Mouse (Mus musculus): Measurements from ENCODE around the gene Hdac4. TPM values are rescaled to one million over a fixed set of nuclear protein-coding genes. Genes with fewer than 3 reads are reported as not detected.

Gene Hdac4
- polyA plus RNA-seq, 1 experiment from 2014 or later, result 3.0 TPM

DNA sequence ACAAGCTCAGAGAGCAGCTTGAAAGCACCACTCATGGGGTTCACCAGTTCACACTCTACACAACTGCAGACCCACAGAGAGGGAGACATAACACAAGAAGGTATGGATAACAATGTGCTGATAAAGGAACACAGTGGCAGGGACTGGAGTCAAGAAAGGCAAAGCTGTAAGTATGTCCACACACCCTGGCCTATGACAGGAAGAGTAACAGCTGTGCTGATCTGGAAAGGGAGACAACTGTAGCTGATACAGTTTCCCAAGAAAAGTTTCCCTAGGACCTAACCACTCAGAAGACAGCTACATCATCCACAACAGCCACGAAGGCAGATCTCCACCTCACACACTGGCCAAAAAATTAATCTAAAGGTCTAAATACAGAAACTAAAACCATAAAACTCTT lies 68.1 kb downstream of the Hdac4 start:
- DNase-seq, result no peak
- Histone ChIP-seq H3K27me3 (ENCODE audit: insufficient read depth, low read length) (no peaks in the 10 kb centered on the region), H3K4me1 (ENCODE audit: insufficient read depth) (peaks cover 5% of the 10 kb centered on the region; the same call in 1 of the 2 replicates), H3K4me2 (ENCODE audit: low read depth, low read length) (no peak overlapping the region), H3K9me3 (ENCODE audit: low read length) (no peaks in the 10 kb centered on the region), H3K27ac (ENCODE audit: low read depth) (no peak overlapping the region), H3K9ac (replicated peaks) (no peak overlapping the region), H3K36me3 (replicated peaks; ENCODE audit: insufficient read depth, low read length) (no peaks in the 10 kb centered on the region), H3K4me3 (ENCODE audit: low read depth, low read length) (no peak overlapping the region)
- TF ChIP-seq CTCF (IDR thresholded peaks at IDR 0.05; ENCODE audit: low read depth) (no peak), EP300 (IDR thresholded peaks at IDR 0.05; ENCODE audit: low read depth) (no peak)
- ATAC-seq, result no peak
- 73% methylated on average over 1 of the region's 1 CpGs for WGBS (ENCODE audit: insufficient replicate concordance)

DNA sequence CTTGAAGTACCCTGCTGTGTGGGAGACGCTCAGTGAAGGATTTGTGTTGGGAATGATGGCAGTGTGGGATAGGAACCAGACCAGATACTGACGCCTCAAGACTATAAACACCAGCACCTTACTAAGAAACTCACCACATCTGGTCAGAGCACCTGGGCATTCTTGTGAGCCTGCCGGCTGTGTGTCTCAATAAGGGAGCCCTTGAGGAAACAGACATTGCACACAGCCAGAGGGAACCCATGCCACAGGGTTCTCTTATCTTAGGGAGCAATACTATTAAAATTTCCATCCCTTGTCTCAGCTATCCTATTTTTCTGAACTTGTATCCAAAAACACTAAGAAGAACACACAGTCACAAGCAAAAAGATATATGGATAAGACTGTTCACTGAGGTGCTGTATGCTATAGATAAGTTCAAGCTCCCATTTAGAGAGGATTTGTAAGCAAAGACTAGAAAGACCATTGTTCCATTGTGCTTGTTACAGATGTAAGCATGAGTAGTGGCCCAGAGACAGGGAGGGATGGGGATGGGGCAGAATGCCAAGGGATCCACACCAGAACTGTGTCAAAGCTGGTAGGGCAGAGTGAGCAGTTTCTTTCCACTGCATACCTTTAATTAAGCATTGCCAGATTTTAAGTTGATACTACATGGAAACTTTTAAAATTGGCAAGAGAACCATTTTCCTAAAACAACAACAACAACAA lies 70.8 kb downstream of the Hdac4 start:
- TF ChIP-seq CTCF (IDR thresholded peaks at IDR 0.05; ENCODE audit: low read depth), result no peak
- no peak for TF ChIP-seq EP300 (IDR thresholded peaks at IDR 0.05; ENCODE audit: low read depth)
- no peaks in the 10 kb centered on the region for H3K36me3 ChIP-seq (replicated peaks; ENCODE audit: insufficient read depth, low read length)
- no peak for ATAC-seq
- H3K27me3 ChIP-seq (ENCODE audit: insufficient read depth, low read length), result no peaks in the 10 kb centered on the region
- no peak for DNase-seq
- 62% methylated on average over 3 of the region's 3 CpGs for WGBS (ENCODE audit: insufficient replicate concordance)
- H3K4me2 ChIP-seq (ENCODE audit: low read depth, low read length), result no peak overlapping the region
- no peak overlapping the region for H3K4me3 ChIP-seq (ENCODE audit: low read depth, low read length)
- no peak overlapping the region for H3K9ac ChIP-seq (replicated peaks)
- H3K9me3 ChIP-seq (ENCODE audit: low read length), result no peaks in the 10 kb centered on the region
- H3K27ac ChIP-seq (ENCODE audit: low read depth), result no peak overlapping the region
- H3K4me1 ChIP-seq (ENCODE audit: insufficient read depth), result 0 out of 2 replicates have a peak, but pooled peaks cover 3% of the 10 kb centered on the region

DNA sequence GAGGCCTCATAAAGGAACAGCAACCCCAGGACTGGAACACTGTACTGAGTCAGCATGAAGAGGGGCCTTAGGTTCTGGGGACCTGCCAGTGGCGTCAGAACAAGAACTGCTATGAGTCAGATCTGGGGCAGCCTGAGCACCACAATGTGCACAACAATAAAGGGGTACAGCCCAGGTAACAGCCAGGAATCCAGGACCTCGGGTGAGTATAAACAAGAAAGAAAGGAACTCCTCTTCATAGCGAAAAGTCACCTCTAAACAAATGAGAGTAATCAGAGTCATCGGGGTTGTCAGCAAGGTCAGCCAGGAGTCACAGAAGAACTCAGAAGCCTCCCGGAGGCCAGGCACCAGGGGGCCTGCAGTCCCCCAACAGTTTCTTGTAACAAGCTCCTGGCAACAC lies 76.2 kb downstream of the Hdac4 start:
- DNase-seq (no peak), ATAC-seq (no peak)
- Histone ChIP-seq H3K9me3 (ENCODE audit: low read length) (no peaks in the 10 kb centered on the region), H3K4me3 (ENCODE audit: low read depth, low read length) (no peak overlapping the region), H3K4me1 (ENCODE audit: insufficient read depth) (no peaks in the 10 kb centered on the region), H3K4me2 (ENCODE audit: low read depth, low read length) (no peak overlapping the region), H3K36me3 (replicated peaks; ENCODE audit: insufficient read depth, low read length) (no peaks in the 10 kb centered on the region), H3K27me3 (ENCODE audit: insufficient read depth, low read length) (no peaks in the 10 kb centered on the region), H3K9ac (replicated peaks) (no peak overlapping the region), H3K27ac (ENCODE audit: low read depth) (no peak overlapping the region)
- 54% methylated on average over 5 of the region's 5 CpGs for WGBS (ENCODE audit: insufficient replicate concordance)
- TF ChIP-seq CTCF (IDR thresholded peaks at IDR 0.05; ENCODE audit: low read depth), result no peak
- TF ChIP-seq EP300 (IDR thresholded peaks at IDR 0.05; ENCODE audit: low read depth), result no peak

DNA sequence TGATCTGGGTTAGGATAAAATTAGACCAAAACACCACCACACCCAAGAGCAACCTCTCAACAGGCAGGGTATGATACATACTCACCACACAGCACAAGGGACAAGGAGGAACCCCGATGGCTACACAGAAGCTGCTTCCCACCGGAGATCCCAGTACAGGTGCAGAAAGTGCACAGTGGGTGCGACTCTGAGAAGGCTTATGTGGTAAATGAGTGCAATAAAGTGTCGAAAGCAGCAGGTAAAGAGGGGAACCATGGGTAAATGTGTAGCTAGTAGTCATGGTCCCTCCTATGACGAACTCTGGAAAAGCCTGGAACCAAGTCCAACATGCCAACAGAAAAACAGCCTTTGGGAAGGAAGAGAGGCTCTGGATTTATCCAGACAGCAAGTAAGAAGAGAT lies 77.9 kb downstream of the Hdac4 start:
- H3K27ac ChIP-seq (ENCODE audit: low read depth), result no peak overlapping the region
- WGBS (ENCODE audit: insufficient replicate concordance), result 85% methylated on average over 5 of the region's 5 CpGs
- no peaks in the 10 kb centered on the region for H3K36me3 ChIP-seq (replicated peaks; ENCODE audit: insufficient read depth, low read length)
- H3K9me3 ChIP-seq (ENCODE audit: low read length), result no peaks in the 10 kb centered on the region
- peaks cover 6% of the 10 kb centered on the region for H3K4me1 ChIP-seq (ENCODE audit: insufficient read depth)
- no peak for TF ChIP-seq CTCF (IDR thresholded peaks at IDR 0.05; ENCODE audit: low read depth)
- TF ChIP-seq EP300 (IDR thresholded peaks at IDR 0.05; ENCODE audit: low read depth), result no peak
- DNase-seq (no peak), ATAC-seq (no peak)
- no peak overlapping the region for H3K4me3 ChIP-seq (ENCODE audit: low read depth, low read length)
- H3K9ac ChIP-seq (replicated peaks), result no peak overlapping the region
- H3K4me2 ChIP-seq (ENCODE audit: low read depth, low read length), result no peak overlapping the region
- no peaks in the 10 kb centered on the region for H3K27me3 ChIP-seq (ENCODE audit: insufficient read depth, low read length)

DNA sequence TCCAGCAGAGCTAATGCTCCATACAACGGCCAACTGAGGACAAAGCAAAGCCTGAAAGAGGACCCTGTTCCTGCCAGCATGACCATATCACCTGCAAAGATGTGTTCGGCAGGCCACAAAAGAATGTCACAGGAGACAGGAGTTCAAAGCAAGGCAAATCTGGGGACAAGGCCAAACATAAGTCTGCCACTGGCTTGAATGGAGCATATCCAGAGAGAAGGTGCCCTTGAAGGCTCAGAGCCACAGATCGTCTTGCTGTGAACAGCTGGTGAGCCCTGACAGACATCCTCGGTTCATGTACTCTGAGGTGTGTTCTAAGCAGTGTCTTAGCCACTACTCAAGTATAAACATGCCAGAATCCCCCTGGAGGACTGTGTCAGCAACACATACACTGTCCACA lies 79.3 kb downstream of the Hdac4 start:
- Histone ChIP-seq H3K4me1 (ENCODE audit: insufficient read depth) (peaks cover 6% of the 10 kb centered on the region), H3K36me3 (replicated peaks; ENCODE audit: insufficient read depth, low read length) (no peaks in the 10 kb centered on the region), H3K27me3 (ENCODE audit: insufficient read depth, low read length) (no peaks in the 10 kb centered on the region), H3K27ac (ENCODE audit: low read depth) (no peak overlapping the region), H3K4me2 (ENCODE audit: low read depth, low read length) (no peak overlapping the region), H3K9ac (replicated peaks) (no peak overlapping the region), H3K4me3 (ENCODE audit: low read depth, low read length) (no peak overlapping the region), H3K9me3 (ENCODE audit: low read length) (no peaks in the 10 kb centered on the region)
- TF ChIP-seq CTCF (IDR thresholded peaks at IDR 0.05; ENCODE audit: low read depth), result no peak
- no peak for TF ChIP-seq EP300 (IDR thresholded peaks at IDR 0.05; ENCODE audit: low read depth)
- 76% methylated on average over 4 of the region's 4 CpGs for WGBS (ENCODE audit: insufficient replicate concordance)
- ATAC-seq (no peak), DNase-seq (no peak)

DNA sequence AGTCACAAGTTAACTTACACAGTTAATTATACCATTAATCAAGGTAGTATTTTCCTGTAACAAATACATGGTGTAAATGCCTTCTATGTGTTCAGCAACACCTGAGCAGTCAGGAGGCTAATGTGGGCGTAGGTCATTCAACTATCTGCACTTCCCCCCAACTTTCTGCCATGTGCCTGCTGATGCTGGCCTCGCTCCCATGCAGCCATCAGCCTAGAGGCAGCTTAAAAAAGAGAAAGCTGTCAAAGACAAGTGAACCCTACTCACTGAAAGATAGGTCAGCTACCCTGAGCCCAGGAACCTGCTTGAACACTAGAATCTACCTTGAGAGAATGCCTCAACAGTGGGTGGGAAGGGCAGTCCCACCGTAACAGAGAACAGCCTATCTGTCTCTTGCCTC lies 81.4 kb downstream of the Hdac4 start:
- ATAC-seq, result no peak
- TF ChIP-seq CTCF (IDR thresholded peaks at IDR 0.05; ENCODE audit: low read depth), result no peak
- TF ChIP-seq EP300 (IDR thresholded peaks at IDR 0.05; ENCODE audit: low read depth), result no peak
- 79% methylated on average over 3 of the region's 3 CpGs for WGBS (ENCODE audit: insufficient replicate concordance)
- H3K27ac ChIP-seq (ENCODE audit: low read depth), result no peak overlapping the region
- peaks cover 6% of the 10 kb centered on the region for H3K4me1 ChIP-seq (ENCODE audit: insufficient read depth)
- no peaks in the 10 kb centered on the region for H3K9me3 ChIP-seq (ENCODE audit: low read length)
- H3K27me3 ChIP-seq (ENCODE audit: insufficient read depth, low read length), result no peaks in the 10 kb centered on the region
- no peak overlapping the region for H3K4me2 ChIP-seq (ENCODE audit: low read depth, low read length)
- no peak overlapping the region for H3K4me3 ChIP-seq (ENCODE audit: low read depth, low read length)
- DNase-seq, result no peak
- no peak overlapping the region for H3K9ac ChIP-seq (replicated peaks)
- H3K36me3 ChIP-seq (replicated peaks; ENCODE audit: insufficient read depth, low read length), result no peaks in the 10 kb centered on the region

Measured in liver, postnatal 0 days (tissue).